Mouse (Mus musculus): Measurements from ENCODE around the gene Capn10.

The Capn10 gene

GRCm38 (mm10) chr1:92976141-92976566 is 42.0 kb downstream of the Capn10 start:
- no peak for DNase-seq (ENCODE audit: low spot score)

DNA sequence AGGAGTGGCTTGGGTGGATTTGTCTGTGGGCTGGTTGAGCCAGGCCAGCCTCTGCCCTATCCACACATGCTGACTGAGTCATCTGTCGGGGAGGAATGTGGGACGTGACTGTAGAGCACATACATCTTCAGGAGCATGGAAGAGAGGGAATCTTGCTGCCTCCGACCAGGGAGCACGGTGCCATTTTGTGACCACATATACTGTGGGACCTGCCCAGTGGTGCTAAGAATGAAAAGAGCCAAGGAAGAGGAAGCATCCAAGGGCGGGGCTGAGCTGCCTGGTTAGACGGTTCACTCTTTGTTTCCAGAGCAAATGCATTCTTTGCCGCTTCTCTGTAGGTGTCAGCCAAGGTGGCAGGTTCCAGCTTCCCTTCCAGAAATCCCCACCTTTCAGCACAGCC is 44.5 kb downstream of the Capn10 start:
- no peak for DNase-seq (ENCODE audit: low spot score)

GRCm38 (mm10) chr1:92979073-92979602 is 45.0 kb downstream of the Capn10 start:
- no peak for DNase-seq (ENCODE audit: low spot score)

DNA sequence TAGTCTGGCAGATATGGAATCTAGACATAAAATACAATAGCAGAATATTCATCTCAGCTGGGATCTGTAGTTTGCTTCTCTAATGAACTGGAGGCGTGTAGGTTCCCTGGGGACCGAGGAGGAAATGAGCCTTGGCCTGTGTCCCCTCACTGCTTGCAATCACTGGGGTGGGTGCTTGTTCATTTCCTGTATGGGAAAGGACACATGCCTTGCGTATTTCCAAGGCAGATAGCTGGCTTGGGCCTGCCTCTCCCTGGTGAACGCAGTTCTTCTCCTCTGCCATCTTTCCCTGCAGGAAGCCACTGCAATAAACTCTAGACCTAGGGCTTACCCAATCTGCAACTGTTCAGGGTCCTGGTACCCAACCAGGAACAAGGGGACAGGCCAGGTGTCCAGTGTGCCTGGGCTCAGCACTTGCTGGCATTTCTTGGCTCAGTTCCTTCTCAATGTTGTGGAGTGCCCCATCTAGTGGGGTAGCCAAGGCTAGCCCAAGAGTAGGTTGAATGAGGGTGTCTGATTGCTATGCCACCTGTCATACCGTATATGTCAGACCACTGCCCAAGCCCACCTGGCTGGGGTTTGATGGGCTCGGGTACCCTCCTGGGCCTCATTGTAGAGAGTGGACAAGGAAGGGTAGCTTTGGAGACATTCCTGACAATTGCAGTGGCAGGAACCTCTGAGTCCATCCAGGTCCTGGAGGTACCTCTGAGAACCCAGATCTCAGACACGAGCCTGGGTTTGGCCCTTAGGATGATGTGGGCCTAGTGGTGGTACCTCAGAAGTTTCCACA is 47.1 kb downstream of the Capn10 start:
- no peak for DNase-seq (ENCODE audit: low spot score)

DNA sequence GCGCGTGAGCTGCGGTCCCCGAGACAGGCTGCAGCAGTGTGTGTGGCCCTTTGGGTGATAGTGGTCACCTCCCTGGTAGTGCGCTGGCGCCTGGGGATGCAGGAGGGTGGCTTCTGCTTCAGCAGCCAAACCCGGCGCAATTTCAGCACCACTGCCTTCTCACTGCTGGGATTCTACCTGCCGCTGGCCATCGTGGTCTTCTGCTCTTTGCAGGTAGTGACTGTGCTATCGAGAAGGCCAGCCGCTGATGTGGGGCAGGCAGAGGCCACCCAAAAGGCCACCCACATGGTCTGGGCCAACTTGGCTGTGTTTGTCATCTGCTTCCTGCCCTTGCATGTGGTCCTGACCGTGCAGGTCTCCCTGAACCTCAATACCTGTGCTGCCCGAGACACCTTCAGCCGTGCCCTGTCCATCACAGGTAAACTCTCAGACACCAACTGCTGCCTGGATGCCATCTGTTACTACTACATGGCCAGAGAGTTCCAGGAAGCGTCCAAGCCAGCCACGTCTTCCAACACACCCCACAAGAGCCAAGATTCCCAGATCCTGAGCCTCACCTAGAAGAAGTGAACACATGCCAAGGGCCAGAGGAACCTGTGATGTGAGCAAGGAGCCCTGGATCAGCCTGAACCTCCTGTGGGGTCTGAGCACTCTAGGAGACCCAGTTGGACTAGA is 48.9 kb downstream of the Capn10 start:
- no peak for DNase-seq (ENCODE audit: low spot score)

- DNase-seq (ENCODE audit: low spot score) = no peak
These were observed 50.8 kb downstream of the Capn10 start for GRCm38 (mm10) chr1:92984999-92985398.

GRCm38 (mm10) chr1:92988894-92989293 is 54.7 kb downstream of the Capn10 start:
- no peak for DNase-seq (ENCODE audit: low spot score)

DNA sequence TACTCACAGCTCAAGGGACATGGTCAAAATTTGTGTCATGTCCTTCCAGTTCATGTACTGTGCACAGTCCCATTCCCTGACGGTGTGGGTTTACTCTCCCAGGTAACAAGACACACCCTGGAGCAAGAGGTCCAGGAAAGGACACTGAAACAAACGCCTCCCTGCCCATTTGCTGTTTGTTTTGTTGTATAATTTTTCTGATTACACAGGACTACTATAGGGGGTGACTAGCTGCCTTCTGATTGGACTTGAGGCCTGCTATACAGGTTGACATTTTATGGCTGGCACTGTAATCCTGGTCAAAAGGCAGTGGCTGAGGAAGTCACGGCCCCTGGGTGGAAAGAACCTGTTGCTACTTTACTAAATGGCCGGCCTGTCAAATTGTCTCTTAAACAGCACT is 55.7 kb downstream of the Capn10 start:
- DNase-seq (ENCODE audit: low spot score) = no peak

DNA sequence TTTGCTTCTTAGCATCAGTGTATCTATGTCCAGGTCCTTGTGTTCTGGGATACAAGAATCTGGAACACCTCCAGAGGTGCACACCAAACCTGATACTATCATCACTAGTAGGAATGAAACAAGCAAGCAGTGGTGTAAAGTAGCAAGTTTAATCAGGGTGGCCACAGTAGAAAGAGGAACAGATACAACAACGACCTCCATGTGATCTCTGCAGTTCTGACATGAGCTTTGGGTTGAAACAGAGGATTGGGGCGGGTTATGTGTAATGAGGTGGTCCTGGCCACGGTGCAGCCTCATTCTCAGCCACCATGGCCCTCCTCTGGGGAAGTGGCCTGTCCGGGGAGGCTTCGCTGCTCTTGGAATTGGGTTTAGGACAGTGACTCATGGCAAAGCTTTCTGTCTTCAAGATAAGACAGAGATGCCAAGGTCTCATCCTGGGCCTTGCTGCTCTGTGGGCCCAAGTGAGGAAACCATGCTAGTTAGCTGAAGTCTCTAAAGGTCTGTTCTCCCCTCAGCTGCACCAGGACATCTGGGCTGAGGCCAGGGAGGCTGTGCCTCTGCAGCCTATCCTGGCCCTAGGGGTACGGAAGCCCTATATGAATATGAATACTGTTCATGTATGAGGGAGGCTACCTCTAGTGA is 58.2 kb downstream of the Capn10 start:
- no peak for DNase-seq (ENCODE audit: low spot score)

- no peak for DNase-seq (ENCODE audit: low spot score)
These were observed 58.7 kb downstream of the Capn10 start for GRCm38 (mm10) chr1:92992880-92993279.

Data from c-Kit-positive CD71-positive TER-119-positive erythroid progenitor cells, embryonic 14.5 days (primary cell).